In genomic region chr1:34237211-34237610, GRCm38 (mm10) we compare ENCODE assay signal across 8 mouse cellular contexts.
DNase-seq lines count a peak whose midpoint lies in the region; ATAC-seq and TF ChIP-seq lines count a peak whose summit lies in the region.

No protein-coding gene starts in this region.

- 0 out of 2 replicates have a peak overlapping the region, but pooled peaks have one; percentile 52 for H3K9ac ChIP-seq in lung, embryonic 15.5 days
- no peak overlapping the region for H3K9ac ChIP-seq in limb, embryonic 12.5 days (replicated peaks)

- no peaks in the 10 kb centered on the region; the same call in 1 of the 2 replicates for H3K27me3 ChIP-seq in lung, embryonic 15.5 days
- H3K27me3 ChIP-seq in limb, embryonic 12.5 days = peaks cover 16% of the 10 kb centered on the region

- no peak overlapping the region for H3K27ac ChIP-seq in lung, embryonic 15.5 days
- no peak overlapping the region for H3K27ac ChIP-seq in limb, embryonic 12.5 days
- no peak overlapping the region for H3K27ac ChIP-seq in olfactory bulb, adult 2 months (ENCODE audit: insufficient read depth, low read depth, low read length)

- peak overlapping the region; percentile 54 for H3K4me3 ChIP-seq in lung, embryonic 15.5 days
- peak overlapping the region; percentile 48; the same call in 1 of the 2 replicates for H3K4me3 ChIP-seq in limb, embryonic 12.5 days (replicated peaks)
- H3K4me3 ChIP-seq in olfactory bulb, adult 2 months (ENCODE audit: insufficient read depth, low read depth, low read length) = peak overlapping the region; percentile 4; the same call in 1 of the 2 replicates

- TF ChIP-seq POLR2A in olfactory bulb, adult 2 months (IDR thresholded peaks at IDR 0.05; ENCODE audit: insufficient read depth, low read depth, low read length) = no peak

- peak; percentile 20 to 73 for DNase-seq in adrenal gland, adult (ENCODE audit: inconsistent age in 2 of 2, low spot score in 1 of 2)
- DNase-seq in adrenal gland, postnatal 25 days = no peak
- DNase-seq in lung, adult 18-20 months = no peak
- no peak for DNase-seq in thymus, postnatal 0 days (ENCODE audit: low spot score)
- DNase-seq in thymus, postnatal 14 days = no peak

- peaks cover 27% of the 10 kb centered on the region for H3K4me1 ChIP-seq in lung, embryonic 15.5 days
- peaks cover 14% of the 10 kb centered on the region for H3K4me1 ChIP-seq in limb, embryonic 12.5 days (replicated peaks)
- H3K4me1 ChIP-seq in olfactory bulb, adult 2 months (ENCODE audit: control insufficient read depth, insufficient read depth, low read length) = peaks cover 9% of the 10 kb centered on the region

- no peaks in the 10 kb centered on the region for H3K9me3 ChIP-seq in lung, embryonic 15.5 days
- no peaks in the 10 kb centered on the region for H3K9me3 ChIP-seq in limb, embryonic 12.5 days

- H3K4me2 ChIP-seq in lung, embryonic 15.5 days = peak overlapping the region; percentile 92
- H3K4me2 ChIP-seq in limb, embryonic 12.5 days = peak overlapping the region; percentile 85

- no peak for ATAC-seq in lung, embryonic 15.5 days (ENCODE audit: borderline replicate concordance, extremely low read depth, low FRiP score, low TSS enrichment)
- no peak for ATAC-seq in limb, embryonic 12.5 days (ENCODE audit: insufficient number of reproducible peaks, insufficient read depth, low FRiP score, low TSS enrichment, low read depth)

- no peaks in the 10 kb centered on the region for H3K36me3 ChIP-seq in lung, embryonic 15.5 days
- 0 out of 2 replicates have a peak, but pooled peaks cover 4% of the 10 kb centered on the region for H3K36me3 ChIP-seq in limb, embryonic 12.5 days

- 6% methylated on average over 14 of the region's 14 CpGs for WGBS in lung, embryonic 15.5 days
- 56% methylated on average over 14 of the region's 14 CpGs for WGBS in limb, embryonic 12.5 days
- WGBS in olfactory bulb, adult 2 months = 46% methylated on average over 14 of the region's 14 CpGs

- TF ChIP-seq CTCF in olfactory bulb, adult 2 months (IDR thresholded peaks at IDR 0.05; ENCODE audit: insufficient read depth, low read depth, low read length) = no peak

Comparison
In these comparisons a context has a peak if more than half of its experiments do, and no peak if none do; other contexts are left out.
1. DNase-seq: peak in adrenal gland, adult (2 of 2); none in adrenal gland, postnatal 25 days (single experiment), lung, adult 18-20 months (0 of 2), thymus, postnatal 0 days (single experiment) and thymus, postnatal 14 days (single experiment).
2. H3K4me3 ChIP-seq: peak in every context shown above with its lines; median percentile 54 in lung, embryonic 15.5 days; 48 in limb, embryonic 12.5 days; 4 in olfactory bulb, adult 2 months.